Mouse (Mus musculus) limb, embryonic 11.5 days (tissue): Measurements from ENCODE around the gene Epb41l3. TPM values are rescaled to one million over a fixed set of nuclear protein-coding genes. Genes with fewer than 3 reads are reported as not detected.

Source experiments
- ATAC-seq: fragments of 200-750 bp; cut with Nextera tagmentation; 2 replicates; pipeline ENCODE4 v1.8.0; 2017; ENCODE audit warnings: low read depth; ENCODE audit not compliant: insufficient number of reproducible peaks, low FRiP score, low TSS enrichment
- DNase-seq: peaks from one replicate; pipeline ENCODE4 v3.0.0-alpha.2; 2015; ENCODE audit warnings: low spot score
- H3K27ac ChIP-seq: fragments of 300-500 bp; sonication (generic); replicated peaks from 2 replicates; pipeline ENCODE4 v1.5.1; 2014; ENCODE audit warnings: low read depth, mild to moderate bottlenecking, low read length
- H3K27me3 ChIP-seq: fragments of 300-500 bp; sonication (generic); 2 replicates; pipeline ENCODE4 v1.6.1; 2014; ENCODE audit warnings: mild to moderate bottlenecking, low read length, mixed read lengths; ENCODE audit not compliant: control insufficient read depth, insufficient read depth
- H3K36me3 ChIP-seq: fragments of 300-500 bp; sonication (generic); 2 replicates; pipeline ENCODE4 v1.6.1; 2014; ENCODE audit warnings: mild to moderate bottlenecking, low read length, moderate library complexity, mixed read lengths; ENCODE audit not compliant: control insufficient read depth, insufficient read depth
- H3K4me1 ChIP-seq: fragments of 300-500 bp; sonication (generic); 2 replicates; pipeline ENCODE4 v1.6.1; 2014; ENCODE audit warnings: low read length, mixed read lengths; ENCODE audit not compliant: control insufficient read depth, insufficient read depth
- H3K4me2 ChIP-seq: fragments of 300-500 bp; sonication (generic); 2 replicates; pipeline ENCODE4 v1.6.1; 2014; ENCODE audit warnings: low read depth, mild to moderate bottlenecking, moderate library complexity; ENCODE audit not compliant: severe bottlenecking
- H3K4me3 ChIP-seq: fragments of 300-500 bp; sonication (generic); 2 replicates; pipeline ENCODE4 v1.5.1; 2014; ENCODE audit warnings: low read depth, low read length
- H3K9ac ChIP-seq: fragments of 300-500 bp; sonication (generic); 2 replicates; pipeline ENCODE4 v1.6.1; 2014; ENCODE audit warnings: mild to moderate bottlenecking, low read length
- H3K9me3 ChIP-seq: fragments of 300-500 bp; sonication (generic); 2 replicates; pipeline ENCODE4 v1.6.1; 2016; ENCODE audit warnings: low read length; ENCODE audit not compliant: control insufficient read depth
- WGBS: fragments of 180-500 bp; shearing (Covaris S2); extraction: QIAGEN DNeasy Blood & Tissue Kit; methylation state at CpG from one replicate; pipeline ENCODE4 v1.1.7; 2014; 5-methylcytosine and 5-hydroxymethylcytosine counted together
- polyA plus RNA-seq: library from polyadenylated mRNA; unstranded; fragments of >200 nt; fragmentation: Nextera tagmentation; extraction: Ambion mirVana; gene quantifications from 2 replicates; pipeline ENCODE4 v1.2.1, GENCODE M21; 2014

Gene Epb41l3
- polyA plus RNA-seq, 1 experiment from 2014 or later, result 72.2 TPM

GRCm38 (mm10) chr17:69187794-69188193 lies 112.3 kb downstream of the Epb41l3 start:
- ATAC-seq, result no peak

GRCm38 (mm10) chr17:69192863-69193493 lies 117.5 kb downstream of the Epb41l3 start:
- Histone ChIP-seq H3K27ac (no peak overlapping the region), H3K4me2 (no peak overlapping the region), H3K4me3 (no peak overlapping the region), H3K36me3 (no peaks in the 10 kb centered on the region), H3K9ac (no peak overlapping the region), H3K9me3 (no peaks in the 10 kb centered on the region), H3K27me3 (no peaks in the 10 kb centered on the region), H3K4me1 (peaks cover 5% of the 10 kb centered on the region; the same call in 1 of the 2 replicates)
- 3% methylated on average over 2 of the region's 2 CpGs for WGBS
- DNase-seq (peak; percentile 32), ATAC-seq (no peak)

More at GRCm38 (mm10) chr17:69187794-69188193, 112.3 kb downstream of the Epb41l3 start:
- H3K9me3 ChIP-seq, result no peaks in the 10 kb centered on the region
- no peak for DNase-seq
- H3K36me3 ChIP-seq, result no peaks in the 10 kb centered on the region
- 37% methylated on average over 3 of the region's 3 CpGs for WGBS
- no peak overlapping the region for H3K4me3 ChIP-seq
- peaks cover 6% of the 10 kb centered on the region; the same call in 1 of the 2 replicates for H3K4me1 ChIP-seq
- H3K27ac ChIP-seq, result no peak overlapping the region
- H3K4me2 ChIP-seq, result no peak overlapping the region
- no peak overlapping the region for H3K9ac ChIP-seq
- no peaks in the 10 kb centered on the region for H3K27me3 ChIP-seq

GRCm38 (mm10) chr17:69194599-69194998 lies 119.1 kb downstream of the Epb41l3 start:
- Histone ChIP-seq H3K9ac (no peak overlapping the region), H3K36me3 (no peaks in the 10 kb centered on the region), H3K9me3 (no peaks in the 10 kb centered on the region), H3K27ac (no peak overlapping the region), H3K27me3 (no peaks in the 10 kb centered on the region), H3K4me3 (no peak overlapping the region), H3K4me1 (peaks cover 5% of the 10 kb centered on the region; the same call in 1 of the 2 replicates), H3K4me2 (no peak overlapping the region)
- WGBS, result 57% methylated on average over 3 of the region's 3 CpGs
- DNase-seq (no peak), ATAC-seq (no peak)

- peaks cover 5% of the 10 kb centered on the region; the same call in 1 of the 2 replicates for H3K4me1 ChIP-seq
- no peak for ATAC-seq
- no peak for DNase-seq
- H3K4me3 ChIP-seq, result no peak overlapping the region
- H3K4me2 ChIP-seq, result no peak overlapping the region
- no peaks in the 10 kb centered on the region for H3K27me3 ChIP-seq
- WGBS, result 87% methylated on average over 6 of the region's 6 CpGs
- H3K36me3 ChIP-seq, result no peaks in the 10 kb centered on the region
- H3K27ac ChIP-seq, result no peak overlapping the region
- H3K9ac ChIP-seq, result no peak overlapping the region
- no peaks in the 10 kb centered on the region for H3K9me3 ChIP-seq
Observed at GRCm38 (mm10) chr17:69195758-69196157, 120.3 kb downstream of the Epb41l3 start.

- H3K4me3 ChIP-seq, result no peak overlapping the region
- DNase-seq (no peak), ATAC-seq (no peak)
- H3K27me3 ChIP-seq, result no peaks in the 10 kb centered on the region
- H3K27ac ChIP-seq, result no peak overlapping the region
- H3K4me1 ChIP-seq, result peaks cover 5% of the 10 kb centered on the region; the same call in 1 of the 2 replicates
- H3K36me3 ChIP-seq, result no peaks in the 10 kb centered on the region
- H3K4me2 ChIP-seq, result no peak overlapping the region
- H3K9ac ChIP-seq, result no peak overlapping the region
- 82% methylated on average over 10 of the region's 10 CpGs for WGBS
- H3K9me3 ChIP-seq, result no peaks in the 10 kb centered on the region
Observed at GRCm38 (mm10) chr17:69196656-69197055, 121.2 kb downstream of the Epb41l3 start.

- Histone ChIP-seq H3K27me3 (no peaks in the 10 kb centered on the region), H3K27ac (no peak overlapping the region), H3K9ac (no peak overlapping the region), H3K4me2 (no peak overlapping the region), H3K4me1 (no peaks in the 10 kb centered on the region), H3K36me3 (no peaks in the 10 kb centered on the region), H3K4me3 (no peak overlapping the region), H3K9me3 (no peaks in the 10 kb centered on the region)
- DNase-seq (no peak), ATAC-seq (no peak)
- 17% methylated on average over 1 of the region's 1 CpGs for WGBS
Observed at GRCm38 (mm10) chr17:69198805-69199204, 123.3 kb downstream of the Epb41l3 start.

- Histone ChIP-seq H3K36me3 (no peaks in the 10 kb centered on the region), H3K4me1 (no peaks in the 10 kb centered on the region), H3K27me3 (no peaks in the 10 kb centered on the region), H3K9ac (no peak overlapping the region), H3K4me3 (no peak overlapping the region), H3K27ac (no peak overlapping the region), H3K4me2 (no peak overlapping the region), H3K9me3 (no peaks in the 10 kb centered on the region)
- no peak for ATAC-seq
- 84% methylated on average over 6 of the region's 6 CpGs for whole genome bisulfite sequencing
- no peak for DNase-seq
Observed at GRCm38 (mm10) chr17:69199827-69200226, 124.3 kb downstream of the Epb41l3 start.

- Histone ChIP-seq H3K27me3 (no peaks in the 10 kb centered on the region), H3K9ac (no peak overlapping the region), H3K36me3 (no peaks in the 10 kb centered on the region), H3K4me1 (no peaks in the 10 kb centered on the region), H3K4me3 (no peak overlapping the region), H3K27ac (no peak overlapping the region), H3K4me2 (no peak overlapping the region), H3K9me3 (no peaks in the 10 kb centered on the region)
- DNase-seq, result no peak
- ATAC-seq, result no peak
- WGBS, result 95% methylated on average over 8 of the region's 8 CpGs
Observed at GRCm38 (mm10) chr17:69200936-69201335, 125.5 kb downstream of the Epb41l3 start.
